Mouse (Mus musculus) retina, postnatal 1 day (tissue): ENCODE data around the gene Nup205.

Source experiments
- DNase-seq: peaks from one replicate; pipeline ENCODE4 v3.0.0-alpha.2; 2012

Nup205 gene

DNA sequence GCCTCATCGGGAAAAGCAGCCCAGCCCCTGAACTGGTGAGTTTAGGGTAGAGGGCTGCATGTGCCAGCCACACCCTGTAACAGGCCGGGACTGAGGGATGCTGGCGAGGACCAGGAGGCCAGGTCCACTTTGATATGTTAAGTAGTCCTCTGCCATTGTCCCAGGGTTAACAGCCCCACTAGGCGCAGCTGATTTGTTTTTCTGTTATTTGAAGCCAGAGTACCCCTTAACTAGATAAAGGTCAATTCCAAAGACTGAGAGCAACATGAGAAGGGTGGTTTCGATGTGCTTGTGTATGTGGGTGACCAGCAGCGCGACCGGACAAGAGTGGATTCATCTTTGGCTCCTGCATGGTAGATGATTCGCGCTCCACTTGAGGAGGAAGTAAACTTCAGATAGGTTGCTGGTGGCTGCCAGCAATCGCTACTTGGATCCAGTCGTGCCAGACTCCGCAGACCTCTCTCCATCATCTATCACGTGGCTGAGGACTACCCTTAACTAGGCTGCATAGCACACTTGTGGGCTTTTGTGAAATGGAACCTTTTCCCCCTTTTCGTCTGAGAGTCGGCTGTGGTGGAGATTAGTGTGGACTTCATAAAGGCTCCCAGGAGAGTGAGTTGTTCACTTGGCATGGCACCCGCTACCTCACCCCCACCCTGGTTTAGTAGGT is 74.7 kb downstream of the Nup205 start:
- DNase-seq = no peak

DNA sequence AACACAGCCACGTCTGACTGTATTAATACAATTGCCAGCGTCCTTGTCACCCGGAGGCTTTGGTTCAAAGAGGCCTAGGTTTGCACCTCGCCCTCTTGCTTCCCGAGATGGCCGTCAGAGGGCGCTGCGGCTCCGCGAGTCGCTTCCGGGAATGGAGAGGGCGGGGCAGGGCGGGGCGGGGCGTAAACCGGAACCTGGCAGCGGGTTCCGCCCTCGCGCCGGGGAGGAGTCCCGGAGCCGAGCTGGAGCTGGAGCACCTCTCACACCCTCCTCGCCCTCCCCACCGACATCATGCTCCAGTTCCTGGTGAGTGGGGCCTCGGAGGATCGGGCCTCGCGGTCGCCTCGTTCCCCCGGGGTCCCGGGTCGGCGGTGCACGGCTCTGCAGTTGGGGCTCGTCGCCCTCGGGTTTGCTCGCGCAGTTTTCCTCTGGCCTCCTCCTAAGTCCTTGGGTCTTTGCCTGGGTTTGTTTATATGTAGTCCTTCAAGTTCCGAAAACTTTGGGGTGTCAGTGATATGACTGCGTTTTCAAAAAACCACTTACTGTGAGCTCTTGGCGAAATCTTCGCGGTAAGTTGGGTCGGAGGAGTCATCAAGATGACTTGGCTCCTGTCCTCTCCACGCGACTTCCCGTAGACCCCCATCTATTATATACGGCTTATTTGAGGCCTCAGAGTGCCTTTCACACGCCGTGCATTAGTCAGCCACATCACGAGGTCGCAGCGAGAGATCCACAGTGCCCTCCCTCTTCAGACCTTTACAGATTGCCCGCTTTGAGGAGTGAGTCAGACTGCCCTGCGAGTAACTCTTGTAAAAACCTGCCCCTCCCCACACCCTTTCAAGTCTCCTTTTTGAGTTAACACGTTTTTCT is 75.5 kb downstream of the Nup205 start:
- peak; percentile 93 for DNase-seq

DNA sequence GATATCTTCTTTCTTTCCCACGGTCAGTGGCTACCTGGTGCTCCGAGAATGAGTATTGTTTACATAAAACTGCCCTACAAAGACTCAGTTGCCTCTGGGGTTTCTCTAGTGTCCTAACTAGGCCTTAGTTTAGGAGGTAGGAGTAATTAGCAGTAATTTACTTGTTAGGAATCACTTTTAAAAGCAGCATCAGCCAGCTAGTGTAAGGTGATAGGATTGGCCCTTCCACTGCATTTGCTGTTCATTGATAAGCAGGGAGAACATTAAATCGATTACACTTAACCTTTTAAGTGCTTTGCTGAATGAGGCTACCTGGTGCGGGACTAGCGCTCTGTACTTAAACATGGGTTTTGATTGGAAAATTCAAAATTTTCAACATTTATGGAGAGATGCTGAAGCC is 76.3 kb downstream of the Nup205 start:
- no peak for DNase-seq

DNA sequence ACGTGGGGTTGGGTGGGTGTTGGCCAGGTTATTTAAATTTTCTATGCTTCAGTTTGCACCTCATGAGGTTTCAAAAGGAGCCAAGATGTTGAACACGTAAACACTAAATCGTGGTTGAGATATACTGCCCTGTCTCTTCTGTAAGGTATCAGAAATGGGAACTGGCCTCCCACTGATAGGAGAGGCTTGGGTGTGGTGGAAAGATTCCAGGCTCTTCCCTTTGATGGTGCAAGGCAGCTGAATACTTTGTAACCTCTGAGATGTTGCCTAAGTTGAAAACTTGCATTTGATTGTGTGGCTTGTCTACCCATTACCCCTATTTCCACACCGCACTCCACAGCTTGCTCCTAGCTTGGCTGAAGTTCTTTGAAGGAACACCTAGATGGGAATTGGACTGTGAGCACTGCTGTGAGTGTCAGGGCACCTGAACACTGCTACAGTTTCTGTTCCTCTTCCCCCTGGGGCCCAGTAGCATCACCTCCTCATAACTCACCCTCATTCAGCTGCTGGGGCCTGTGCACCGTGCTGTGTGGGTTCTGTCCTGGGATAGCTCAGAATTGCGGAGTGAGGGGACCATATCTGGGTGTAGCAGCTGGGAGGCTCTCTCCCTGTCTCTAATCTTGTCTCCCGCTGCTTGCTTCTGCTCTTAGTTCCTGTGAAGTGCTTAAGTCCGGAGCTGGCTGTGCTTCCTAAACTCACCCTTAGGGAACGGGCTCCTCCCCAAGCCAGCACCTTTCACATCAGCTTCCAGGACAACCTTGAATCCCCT is 77.1 kb downstream of the Nup205 start:
- DNase-seq = peak; percentile 15

DNA sequence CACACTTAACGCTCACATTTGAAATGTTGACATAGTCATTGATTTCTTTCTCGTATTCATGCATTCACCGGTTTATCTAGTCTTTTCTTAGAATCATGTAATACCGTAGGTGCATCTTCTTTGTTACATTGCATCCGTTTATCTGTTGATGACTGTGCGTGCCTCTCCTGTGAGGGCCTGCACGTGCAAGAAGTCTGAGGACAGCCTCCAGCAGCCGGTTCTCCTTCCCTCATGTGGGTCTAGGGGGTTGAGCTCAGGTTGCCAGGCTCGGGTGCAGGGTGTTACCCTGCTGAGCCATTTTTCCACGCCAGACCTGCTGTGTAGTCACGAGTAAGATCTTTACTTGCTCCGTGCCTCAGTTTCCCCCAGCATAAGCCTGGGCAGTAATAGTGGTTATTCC is 77.8 kb downstream of the Nup205 start:
- DNase-seq = no peak

DNA sequence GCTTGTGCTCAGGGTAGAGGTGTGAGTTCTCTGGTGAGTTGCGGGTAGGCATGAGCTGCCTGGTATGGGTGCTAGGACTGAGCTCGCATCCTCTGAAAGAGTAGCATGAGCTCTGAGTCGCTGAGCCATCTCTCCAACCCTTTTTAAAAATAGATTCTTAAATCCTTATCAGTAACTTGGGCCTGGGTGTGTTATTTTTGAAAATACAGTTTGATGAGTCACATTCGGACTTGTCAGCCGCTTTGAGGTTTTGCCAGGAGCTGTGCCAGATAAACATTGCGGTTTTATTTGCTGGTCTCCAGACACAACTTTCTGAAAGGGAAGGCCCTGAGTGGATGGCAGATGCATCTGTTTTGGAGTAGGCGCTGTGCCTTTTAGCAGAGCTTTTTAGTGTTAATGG is 79.5 kb downstream of the Nup205 start:
- no peak for DNase-seq

DNA sequence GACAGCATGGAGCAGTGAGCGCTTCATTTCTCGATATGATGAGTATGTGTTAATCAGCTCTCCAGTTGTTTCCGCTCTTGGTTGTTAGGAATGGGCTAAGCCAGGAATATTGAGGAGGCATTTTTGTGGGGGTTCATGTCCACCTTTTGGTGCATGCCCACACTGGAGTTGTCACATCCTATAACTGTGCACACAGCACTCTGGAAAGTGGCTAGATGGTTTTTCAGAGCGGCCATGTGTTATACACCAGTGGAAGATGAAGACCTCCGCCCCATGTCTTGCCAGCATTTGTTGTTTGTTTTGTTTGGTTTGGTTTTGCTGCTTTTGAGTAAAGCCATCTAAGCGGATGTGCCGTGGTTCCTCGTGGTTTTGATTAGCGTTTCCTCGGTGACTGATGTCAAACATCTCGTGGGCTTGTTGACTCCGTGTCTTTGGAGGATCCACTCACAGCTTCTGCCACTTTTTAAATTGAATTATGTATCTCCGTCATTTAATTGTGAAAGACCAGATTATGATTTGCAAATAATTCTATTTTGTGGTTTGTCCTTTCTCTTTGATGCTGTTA is 80.5 kb downstream of the Nup205 start:
- DNase-seq = no peak

DNA sequence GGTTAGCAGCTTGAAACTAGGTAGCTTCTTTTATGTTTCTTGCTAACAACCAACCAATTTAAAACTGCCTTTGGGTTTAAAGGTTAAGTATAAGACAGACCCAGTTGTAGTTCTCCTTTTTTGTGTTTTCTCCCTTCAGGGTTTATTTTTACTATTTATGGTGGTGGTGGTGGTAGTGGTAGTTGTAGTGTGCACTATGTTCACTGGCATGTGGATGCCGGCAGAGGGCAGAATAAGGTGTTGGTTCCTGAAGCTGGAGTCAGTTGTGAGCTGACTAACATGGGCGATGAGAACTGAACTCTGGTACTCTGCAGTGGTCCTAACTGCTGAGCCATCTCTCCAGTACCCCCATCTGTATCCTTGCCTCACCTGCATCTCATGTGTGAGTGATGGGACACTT is 81.7 kb downstream of the Nup205 start:
- no peak for DNase-seq

DNA sequence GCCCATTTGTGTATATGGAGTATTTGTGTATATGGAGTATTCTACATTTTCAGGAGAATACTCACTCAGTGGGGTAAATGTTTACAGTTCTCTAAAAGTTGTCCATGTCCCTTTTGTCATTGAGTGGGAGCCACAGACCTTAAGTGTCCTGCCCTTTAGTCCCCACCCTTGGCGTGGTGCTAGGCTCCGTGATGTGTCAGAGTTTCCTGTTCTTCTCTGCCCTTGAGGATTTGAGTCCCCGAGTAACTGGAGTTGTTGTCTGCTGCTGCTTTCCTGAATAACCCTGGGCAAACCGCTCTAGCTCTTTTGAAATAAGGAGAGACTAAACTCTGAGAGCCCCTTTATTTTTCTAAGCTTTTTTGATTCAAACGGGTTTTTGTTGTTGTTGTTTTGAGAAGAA is 82.3 kb downstream of the Nup205 start:
- no peak for DNase-seq

DNA sequence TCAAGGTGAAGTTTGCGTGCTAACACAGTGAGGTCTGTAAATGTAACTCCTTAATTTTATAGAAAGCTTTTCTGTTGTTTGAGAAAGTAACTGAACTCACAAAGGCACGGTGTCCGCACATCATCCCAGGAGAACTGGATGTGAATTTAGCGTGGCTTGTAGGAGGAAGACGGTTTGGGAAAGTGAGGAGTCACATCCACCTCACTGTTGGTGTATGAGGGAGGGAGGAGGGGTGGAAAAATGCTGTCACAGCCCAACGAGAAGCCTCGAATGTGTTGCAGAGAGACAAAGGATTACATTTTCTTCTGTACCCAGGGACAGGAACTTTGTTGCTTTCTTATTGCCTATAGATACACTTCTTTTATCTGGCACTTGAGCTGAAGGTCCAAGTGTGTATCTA is 83.3 kb downstream of the Nup205 start:
- no peak for DNase-seq

DNA sequence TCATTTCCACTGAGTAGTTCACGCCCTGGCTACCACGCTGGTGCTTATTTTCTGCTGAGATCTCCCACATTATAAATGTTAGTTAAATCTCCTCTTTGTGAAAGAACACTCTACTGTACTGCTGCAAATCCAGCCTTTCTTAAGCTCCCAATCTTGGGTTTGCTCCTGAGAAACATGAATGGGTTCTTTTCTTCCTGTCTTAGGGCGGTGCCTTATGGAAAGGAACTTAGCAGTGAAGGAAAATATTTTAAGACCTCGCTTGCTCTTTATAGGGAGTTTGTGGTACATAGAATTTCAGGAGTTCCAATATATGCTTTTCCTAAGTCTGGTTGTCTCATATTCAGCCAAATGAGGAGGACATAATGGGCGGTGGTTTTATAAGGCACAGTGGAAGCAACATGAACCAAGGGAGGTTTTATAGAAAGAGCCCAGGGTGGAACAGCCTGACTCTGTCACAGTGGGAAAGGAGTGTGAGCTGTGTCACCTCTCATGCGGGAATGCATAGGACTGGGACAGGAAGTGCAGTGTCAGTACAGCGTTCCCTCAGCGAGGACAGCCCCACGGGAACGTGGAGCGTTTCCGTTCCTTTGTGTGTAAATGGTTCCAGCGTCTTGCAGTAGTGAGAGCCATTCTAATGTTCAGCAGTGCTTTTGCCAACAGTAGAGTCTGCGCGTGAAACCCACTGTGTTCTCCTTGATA is 88.5 kb downstream of the Nup205 start:
- no peak for DNase-seq

DNA sequence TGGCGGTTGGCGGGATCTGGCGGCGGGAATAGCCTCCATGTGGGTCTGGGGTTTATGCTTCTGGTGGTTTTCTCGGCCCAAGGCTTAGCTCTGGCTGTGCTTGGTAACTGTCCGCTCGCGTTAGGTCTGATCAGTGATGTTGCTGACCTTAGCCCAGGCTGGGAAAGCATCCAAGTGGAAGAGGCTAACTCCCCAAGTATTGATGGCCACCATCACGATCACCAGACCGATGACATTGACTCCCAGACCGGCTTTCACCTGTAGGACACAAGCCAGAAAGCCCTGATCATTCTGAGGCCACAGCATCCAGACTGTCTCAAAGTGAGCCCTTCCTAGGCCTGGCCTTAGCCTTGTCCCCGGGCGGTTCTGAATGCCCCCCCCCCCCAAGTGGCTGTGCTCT is 91.5 kb downstream of the Nup205 start:
- DNase-seq = no peak

DNA sequence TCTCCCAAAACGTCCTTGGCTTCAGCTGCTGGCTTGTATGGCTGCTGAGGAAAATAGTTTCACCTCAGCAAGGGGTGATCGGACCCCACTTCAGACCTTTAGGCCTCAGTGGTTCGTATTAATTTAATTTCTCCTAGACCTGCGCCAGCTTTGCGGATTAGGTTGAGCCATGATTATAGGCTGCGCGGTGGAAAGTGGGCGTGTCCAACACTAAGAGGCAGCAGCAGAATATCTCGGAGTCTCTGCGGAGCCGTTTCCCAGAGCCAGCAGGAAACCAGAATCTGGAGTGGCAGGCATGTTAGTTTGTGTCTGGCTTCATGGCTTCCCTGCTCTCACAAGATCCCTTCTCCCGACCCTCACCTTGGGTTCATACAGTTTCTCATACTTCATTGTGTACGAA is 92.4 kb downstream of the Nup205 start:
- no peak for DNase-seq

DNA sequence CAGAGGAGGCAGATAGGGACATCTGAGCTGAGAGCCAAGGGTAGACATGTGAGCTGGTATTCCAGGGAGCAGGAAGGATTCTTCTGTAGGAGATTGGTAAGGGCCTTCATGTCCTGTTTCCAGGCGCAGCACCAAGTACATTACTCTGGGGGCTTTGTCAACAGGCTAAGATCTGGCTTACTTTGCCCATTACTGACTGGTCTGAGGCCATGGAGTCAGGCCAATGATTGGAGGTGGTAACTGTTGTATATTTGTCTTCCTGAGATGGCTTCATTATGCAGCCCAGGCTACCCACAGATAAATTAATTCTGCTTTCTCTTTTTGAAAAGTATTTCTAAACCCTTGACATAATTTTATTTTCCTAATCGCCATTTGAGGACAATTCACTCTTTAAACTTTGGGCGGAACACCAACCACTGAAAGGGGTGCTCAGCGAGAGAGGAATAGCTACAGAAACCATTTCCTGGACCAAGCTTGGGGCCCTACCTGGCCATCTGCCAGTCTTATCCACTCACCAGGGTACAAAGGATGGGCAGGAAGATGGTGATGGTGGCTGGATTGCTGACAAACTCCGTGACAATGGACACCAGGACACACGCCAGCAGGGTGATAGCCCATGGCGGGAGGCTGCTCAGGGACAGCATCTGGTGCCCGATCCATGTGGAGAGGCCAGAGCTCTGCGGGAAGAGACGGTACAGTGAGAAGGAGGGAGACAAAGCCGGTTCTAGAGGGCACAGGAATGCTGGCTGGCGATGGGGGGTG is 94.1 kb downstream of the Nup205 start:
- DNase-seq = peak; percentile 30

DNA sequence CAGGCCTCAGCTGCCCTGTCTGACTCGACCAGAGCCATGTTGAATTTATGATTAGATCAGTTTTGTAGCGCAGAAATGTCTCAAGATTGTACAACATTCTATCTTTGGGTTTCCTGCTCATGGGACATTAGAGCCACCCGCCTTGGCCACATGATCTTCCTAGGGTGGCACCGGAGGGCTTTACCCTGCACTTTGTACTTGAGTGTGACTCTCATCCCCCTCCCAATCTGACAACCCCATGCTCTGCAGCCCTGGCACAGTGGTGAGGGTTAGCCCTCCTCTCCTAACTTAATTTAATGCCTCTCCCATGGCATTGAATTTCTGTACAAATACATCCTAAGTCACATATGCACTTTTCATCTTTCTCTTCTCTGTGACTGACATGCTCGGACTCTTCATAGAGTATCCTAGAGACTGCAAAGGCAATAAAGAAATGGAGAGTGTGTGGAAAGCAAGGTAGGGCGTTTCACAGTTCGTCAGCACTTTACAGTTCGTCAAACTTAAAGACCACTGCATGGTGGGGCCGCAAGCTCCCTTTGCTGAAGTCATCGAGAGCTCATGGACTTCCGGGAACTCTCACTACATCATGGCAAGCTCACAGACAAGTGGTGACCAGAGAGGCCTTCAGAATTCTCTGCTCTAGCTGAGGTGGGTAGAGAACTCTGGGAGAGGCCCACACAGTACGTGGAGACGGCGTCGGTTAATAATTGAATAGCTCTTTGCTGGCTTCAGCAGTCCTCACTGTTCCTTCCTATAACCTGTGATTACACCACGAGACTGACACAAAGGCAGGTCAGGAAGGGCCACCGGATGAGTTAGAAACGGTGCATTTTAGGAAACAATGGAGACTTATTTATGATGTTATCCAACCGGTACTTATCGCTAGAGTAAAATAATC is 94.9 kb downstream of the Nup205 start:
- no peak for DNase-seq

DNA sequence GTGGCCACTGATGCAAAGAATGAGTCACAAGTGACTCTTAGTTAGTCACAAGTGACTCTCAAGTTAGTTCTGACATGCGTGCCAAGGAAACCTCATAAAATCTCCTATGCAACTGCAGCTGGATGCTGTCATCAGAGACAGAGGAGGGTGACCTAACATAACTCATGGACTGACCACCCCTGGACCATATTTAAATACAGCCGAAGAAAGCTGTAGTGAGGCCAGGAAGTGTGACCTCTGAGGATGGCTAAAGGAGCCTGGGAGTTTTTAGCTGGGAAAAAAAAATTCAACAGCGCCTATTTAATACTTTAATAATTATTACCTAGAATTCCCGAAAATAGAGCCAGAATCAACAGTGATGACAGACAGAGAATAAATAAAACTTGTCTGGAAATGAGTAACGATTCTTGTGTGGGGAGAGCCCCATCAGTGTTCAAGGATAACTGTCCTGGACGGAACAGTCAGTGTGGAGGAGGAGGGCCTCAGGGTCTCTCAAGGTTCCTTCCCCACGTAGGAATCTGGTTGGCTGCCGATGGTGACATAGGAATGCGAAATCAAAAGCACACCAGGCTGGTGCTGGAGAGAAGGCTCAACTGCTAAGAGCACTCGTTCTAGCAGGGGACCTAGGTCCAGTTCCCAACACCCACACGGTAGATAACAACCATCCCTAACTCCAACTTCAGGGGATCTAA is 96.3 kb downstream of the Nup205 start:
- DNase-seq = no peak

DNA sequence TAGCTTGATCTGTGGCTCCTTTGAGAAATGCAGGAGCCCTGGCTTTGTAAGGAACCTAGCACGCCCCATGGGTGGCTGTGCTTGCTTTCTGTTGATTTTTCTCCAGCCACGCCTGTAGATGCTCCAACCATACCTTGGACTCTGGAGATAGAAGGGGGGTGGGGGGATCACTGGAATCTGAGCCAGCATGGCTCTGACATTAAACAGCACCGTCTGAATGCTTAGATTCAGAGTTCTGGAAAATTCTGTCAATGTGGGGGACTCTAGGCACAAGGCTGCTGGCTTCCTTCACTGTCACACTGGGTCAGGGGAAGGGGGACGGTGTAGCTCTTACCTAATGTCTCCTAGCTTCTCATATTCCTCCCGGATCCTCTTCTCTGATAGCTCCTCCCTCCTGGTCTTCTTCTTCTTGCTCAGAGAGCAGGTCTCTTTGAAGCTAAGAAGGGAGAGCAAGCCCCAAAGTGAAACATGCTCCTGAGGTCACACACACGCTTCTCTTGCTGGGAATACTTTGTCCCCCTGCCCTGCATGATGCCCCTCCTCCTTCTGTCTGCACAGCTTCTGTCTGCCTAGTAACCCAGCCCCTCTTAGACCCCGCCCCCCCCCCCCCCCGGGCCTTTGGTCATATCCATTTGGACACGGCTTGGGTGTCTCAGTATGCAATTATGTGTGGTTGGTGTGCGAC is 100.8 kb downstream of the Nup205 start:
- DNase-seq = peak; percentile 25

DNA sequence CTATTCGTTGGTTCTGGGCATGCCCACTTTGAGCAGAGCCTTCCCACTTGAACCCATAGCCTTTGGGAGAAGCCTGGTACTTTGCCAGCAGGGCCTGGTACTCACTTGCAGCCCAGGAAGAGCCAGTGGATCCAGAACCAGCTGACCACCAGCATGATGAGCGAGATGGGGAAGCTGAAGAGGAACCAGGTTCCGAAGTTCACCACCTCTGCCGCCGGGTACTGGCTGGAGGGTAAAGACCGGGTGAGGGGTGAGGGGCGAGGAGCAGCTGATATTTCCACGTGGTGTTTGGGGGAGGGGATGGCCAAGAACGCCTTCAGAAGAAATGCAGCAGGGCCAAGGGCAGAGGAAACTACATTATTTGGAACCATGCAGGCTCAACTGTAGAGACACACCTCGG is 102.1 kb downstream of the Nup205 start:
- no peak for DNase-seq

DNA sequence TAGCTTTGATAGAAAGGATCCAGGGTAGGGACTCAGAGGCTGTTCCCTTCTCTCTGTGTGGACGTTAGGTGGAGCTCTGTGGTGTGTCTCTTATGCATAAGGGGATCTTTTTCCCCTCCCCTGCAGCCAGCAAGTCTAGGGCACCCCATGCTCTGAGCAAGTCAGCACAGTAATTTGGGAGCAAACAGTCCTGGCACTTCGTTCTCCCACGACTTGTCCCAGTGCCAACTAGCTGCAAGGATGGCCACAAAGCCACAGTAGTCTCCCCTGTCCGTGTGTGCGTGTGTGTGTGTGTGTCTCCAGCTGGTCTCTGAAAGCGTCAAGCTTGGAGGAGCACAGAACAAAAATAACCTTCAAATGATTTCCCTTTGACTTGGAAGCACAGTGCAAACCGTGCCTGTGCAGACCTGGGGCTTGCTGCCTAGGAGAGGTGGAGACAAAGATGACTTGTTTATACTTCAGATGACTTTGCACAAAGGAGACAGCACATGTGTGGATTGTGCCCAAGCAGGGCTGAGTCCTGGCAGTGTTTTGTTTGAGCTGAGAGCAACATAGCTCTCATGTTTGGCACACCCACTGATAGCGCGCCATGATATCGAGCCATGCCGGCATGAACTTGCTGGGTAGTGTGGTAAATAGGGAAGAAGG is 111.0 kb downstream of the Nup205 start:
- DNase-seq = peak; percentile 69
